Mouse (Mus musculus) embryonic facial prominence, embryonic 14.5 days (tissue): Measurements from ENCODE around the gene Tnn. TPM values are rescaled to one million over a fixed set of nuclear protein-coding genes. Genes with fewer than 3 reads are reported as not detected.

Experiments used
- ATAC-seq: fragments of 200-750 bp; cut with Nextera tagmentation; 2 replicates; pipeline ENCODE4 v1.8.0; 2017; ENCODE audit warnings: low read depth, moderate number of reproducible peaks, moderate TSS enrichment
- DNase-seq: peaks from one replicate; pipeline ENCODE4 v3.0.0-alpha.2; 2015; ENCODE audit warnings: low spot score
- H3K27ac ChIP-seq: fragments of 300-500 bp; sonication (generic); replicated peaks from 2 replicates; pipeline ENCODE4 v1.5.1; 2014; ENCODE audit warnings: low read depth, mild to moderate bottlenecking, low read length, moderate library complexity
- H3K27me3 ChIP-seq: fragments of 300-500 bp; sonication (generic); replicated peaks from 2 replicates; pipeline ENCODE4 v1.6.1; 2014; ENCODE audit warnings: low read length; ENCODE audit not compliant: control insufficient read depth, insufficient read depth
- H3K36me3 ChIP-seq: fragments of 300-500 bp; sonication (generic); 2 replicates; pipeline ENCODE4 v1.6.1; 2014; ENCODE audit warnings: low read length, mixed read lengths; ENCODE audit not compliant: control insufficient read depth, insufficient read depth
- H3K4me1 ChIP-seq: fragments of 300-500 bp; sonication (generic); 2 replicates; pipeline ENCODE4 v1.6.1; 2014; ENCODE audit warnings: antibody characterized with exemption, low read length; ENCODE audit not compliant: control insufficient read depth, insufficient read depth
- H3K4me2 ChIP-seq: fragments of 300-500 bp; sonication (generic); 2 replicates; pipeline ENCODE4 v1.6.1; 2014; ENCODE audit warnings: low read depth, mild to moderate bottlenecking, low read length, moderate library complexity, mixed read lengths
- H3K4me3 ChIP-seq: fragments of 300-500 bp; sonication (generic); 2 replicates; pipeline ENCODE4 v1.5.1; 2014; ENCODE audit warnings: low read depth, mild to moderate bottlenecking, low read length
- H3K9ac ChIP-seq: fragments of 300-500 bp; sonication (generic); 2 replicates; pipeline ENCODE4 v1.6.1; 2014; ENCODE audit warnings: low read depth, mild to moderate bottlenecking, low read length, moderate library complexity, mixed read lengths
- H3K9me3 ChIP-seq: fragments of 300-500 bp; sonication (generic); 2 replicates; pipeline ENCODE4 v1.6.1; 2016; ENCODE audit warnings: low read length; ENCODE audit not compliant: control insufficient read depth
- WGBS: fragments of 180-500 bp; shearing (Covaris S2); extraction: QIAGEN DNeasy Blood & Tissue Kit; methylation state at CpG from one replicate; pipeline ENCODE4 v1.1.7; 2014; 5-methylcytosine and 5-hydroxymethylcytosine counted together
- polyA plus RNA-seq: library from polyadenylated mRNA; unstranded; fragments of >200 nt; fragmentation: Nextera tagmentation; extraction: Ambion mirVana; gene quantifications from 2 replicates; pipeline ENCODE4 v1.2.1, GENCODE M21; 2014

The Tnn gene
- polyA plus RNA-seq, 1 experiment from 2014 or later: 17.2 TPM

DNA sequence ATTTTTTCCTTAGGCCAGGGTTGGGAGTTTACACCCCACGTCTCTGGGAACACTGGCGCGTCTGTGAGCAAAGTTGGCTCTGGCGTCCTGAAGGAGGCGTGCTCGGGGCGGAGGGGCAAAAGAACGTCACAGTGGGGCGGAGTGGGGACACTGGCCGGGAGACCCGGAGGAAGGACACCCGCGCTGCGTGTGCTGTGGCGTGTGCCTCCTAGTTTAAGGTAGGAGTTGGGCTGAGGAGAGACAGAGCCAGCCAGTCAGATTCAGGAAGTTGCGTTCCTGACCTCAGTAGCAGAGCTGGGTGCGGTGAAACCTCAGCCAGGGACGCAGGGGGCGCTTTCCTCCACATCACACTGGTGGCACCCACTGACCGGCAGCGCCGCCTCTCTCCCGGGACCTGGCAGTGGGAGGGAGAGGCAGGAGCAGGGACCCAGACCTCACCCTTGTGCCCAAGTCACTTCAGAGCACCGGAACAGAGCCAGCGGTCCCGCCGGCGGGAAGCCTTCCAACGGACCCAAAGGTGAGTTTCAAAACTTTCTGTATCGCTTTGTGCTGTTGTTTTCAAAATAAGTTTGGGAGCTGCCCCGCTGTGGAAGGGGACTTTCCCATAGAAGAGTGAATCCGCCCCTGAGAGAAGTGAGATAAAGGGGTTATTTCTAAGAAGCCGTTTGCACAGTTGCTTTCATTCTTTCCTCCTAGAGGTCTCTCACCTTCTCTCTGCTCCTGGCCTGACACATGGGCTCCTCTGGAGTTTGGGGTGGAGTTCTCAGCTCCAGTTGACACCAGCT lies 109.0 kb downstream of the Tnn start, which contains the start of gene 4930523C07Rik:
4930523C07Rik (plus strand) TSS at position 146 of the 785 bp plus-strand sequence.
- peak; percentile 48 for DNase-seq
- no peak within 1 kb of the TSS; the same call in 1 of the 2 replicates for H3K27ac ChIP-seq

DNA sequence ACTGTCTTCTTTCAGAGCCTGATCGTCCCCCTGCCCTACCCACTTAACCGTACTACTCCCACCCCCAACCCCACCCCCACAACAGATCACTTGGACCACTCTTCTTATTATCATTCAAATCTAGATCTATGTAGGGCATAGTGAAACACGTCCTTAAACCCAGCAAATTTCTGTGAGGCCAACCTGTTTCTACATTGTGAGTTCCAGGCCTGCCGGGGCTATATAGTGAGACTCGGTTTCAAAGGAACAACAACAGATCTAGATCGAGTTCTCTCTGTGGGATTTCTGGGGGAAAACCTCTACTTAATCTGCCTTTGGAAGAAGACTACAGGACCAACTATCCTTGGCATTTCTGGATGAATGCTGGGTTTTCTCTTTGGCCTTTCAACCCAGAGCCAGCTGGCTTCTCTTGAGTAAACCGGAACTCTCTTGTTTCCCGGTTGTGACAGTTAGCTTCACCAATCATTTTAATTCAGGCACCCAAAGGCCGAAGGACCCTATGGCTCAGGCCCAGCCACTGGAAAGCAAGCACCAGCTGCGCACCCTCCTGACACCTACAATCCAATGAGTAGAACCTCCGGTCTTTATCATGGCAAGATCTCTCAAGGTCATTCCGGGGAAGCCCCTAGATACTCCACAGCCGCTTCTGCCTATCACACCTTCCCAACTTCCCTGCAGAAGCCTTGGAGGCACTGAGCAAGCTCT lies 110.0 kb downstream of the Tnn start:
- no peak overlapping the region for H3K9ac ChIP-seq

More for the DNA sequence above, 109.0 kb downstream of the Tnn start, which contains the start of gene 4930523C07Rik:
- Histone ChIP-seq H3K36me3 (no peaks in the 10 kb centered on the region), H3K27me3 (no peaks in the 10 kb centered on the region), H3K4me1 (0 out of 2 replicates have a peak, but pooled peaks cover 3% of the 10 kb centered on the region), H3K4me2 (peak within 1 kb of the TSS; percentile 63), H3K4me3 (peak within 1 kb of the TSS; percentile 52), H3K9ac (peak within 1 kb of the TSS; percentile 60), H3K9me3 (no peaks in the 10 kb centered on the region)
- peak; percentile 80 for ATAC-seq
- 2% methylated on average over 29 of the region's 33 CpGs for WGBS

DNA sequence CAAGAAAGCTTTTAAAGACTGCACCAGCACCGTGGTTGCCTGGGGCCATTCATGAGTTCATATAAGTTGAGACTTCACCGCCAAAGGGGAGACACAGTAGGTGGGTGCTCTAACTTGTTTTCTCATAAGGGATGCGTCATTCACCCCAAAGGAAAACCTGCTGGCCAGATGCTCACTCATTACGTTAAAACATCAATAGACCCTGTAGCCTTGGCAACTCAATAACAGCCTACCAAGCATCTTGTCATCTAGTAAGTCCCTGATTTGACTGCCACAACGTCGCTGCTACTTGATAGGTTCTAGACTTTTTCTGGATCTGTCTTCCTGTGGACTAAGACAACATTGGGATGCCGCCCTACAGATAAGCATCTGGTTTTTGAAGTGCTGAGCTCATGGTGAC lies 111.0 kb downstream of the Tnn start:
- H3K27ac ChIP-seq: no peak overlapping the region
- no peak for ATAC-seq
- H3K4me3 ChIP-seq: no peak overlapping the region
- WGBS: 74% methylated on average over 7 of the region's 7 CpGs
- 0 out of 2 replicates have a peak, but pooled peaks cover 3% of the 10 kb centered on the region for H3K4me1 ChIP-seq
- no peaks in the 10 kb centered on the region for H3K27me3 ChIP-seq
- H3K4me2 ChIP-seq: no peak overlapping the region
- no peak for DNase-seq
- no peaks in the 10 kb centered on the region for H3K36me3 ChIP-seq
- H3K9me3 ChIP-seq: no peaks in the 10 kb centered on the region
- no peak overlapping the region for H3K9ac ChIP-seq

More for the DNA sequence above, 110.0 kb downstream of the Tnn start:
- Histone ChIP-seq H3K4me2 (peak overlapping the region; percentile 63), H3K36me3 (no peaks in the 10 kb centered on the region), H3K9me3 (no peaks in the 10 kb centered on the region), H3K27me3 (no peaks in the 10 kb centered on the region), H3K27ac (no peak overlapping the region), H3K4me3 (peak overlapping the region; percentile 52), H3K4me1 (0 out of 2 replicates have a peak, but pooled peaks cover 3% of the 10 kb centered on the region)
- DNase-seq (no peak), ATAC-seq (no peak)
- 87% methylated on average over 13 of the region's 13 CpGs for WGBS

DNA sequence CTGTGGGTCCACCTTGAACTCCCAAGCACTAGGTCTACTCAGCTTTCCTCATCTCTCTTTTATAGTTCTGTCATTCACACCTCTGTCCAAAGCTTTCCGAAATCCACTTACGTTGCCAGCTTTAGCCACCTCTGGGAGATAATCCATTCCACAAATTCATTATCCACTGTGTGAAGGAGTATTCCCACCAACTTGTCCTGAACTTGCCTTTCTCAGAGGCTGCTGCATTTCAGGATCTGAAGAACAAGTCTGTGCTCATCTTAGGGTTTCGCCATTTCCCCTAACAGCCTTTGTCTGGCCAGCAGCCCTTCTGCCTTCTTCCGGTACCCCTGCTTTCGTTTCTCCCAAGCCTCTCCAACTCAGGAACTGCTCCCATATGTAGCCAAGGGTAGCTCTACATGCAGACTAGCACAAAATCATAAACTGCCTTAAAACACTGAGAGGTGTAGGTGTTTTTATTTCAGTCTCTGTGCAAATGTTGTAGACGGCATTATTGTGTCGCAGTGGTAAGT lies 112.1 kb downstream of the Tnn start:
- Histone ChIP-seq H3K9me3 (no peaks in the 10 kb centered on the region), H3K4me2 (no peak overlapping the region), H3K27me3 (no peaks in the 10 kb centered on the region), H3K9ac (no peak overlapping the region), H3K27ac (no peak overlapping the region), H3K36me3 (no peaks in the 10 kb centered on the region), H3K4me1 (0 out of 2 replicates have a peak, but pooled peaks cover 3% of the 10 kb centered on the region), H3K4me3 (no peak overlapping the region)
- ATAC-seq (no peak), DNase-seq (no peak)
- WGBS: 82% methylated on average over 7 of the region's 7 CpGs

DNA sequence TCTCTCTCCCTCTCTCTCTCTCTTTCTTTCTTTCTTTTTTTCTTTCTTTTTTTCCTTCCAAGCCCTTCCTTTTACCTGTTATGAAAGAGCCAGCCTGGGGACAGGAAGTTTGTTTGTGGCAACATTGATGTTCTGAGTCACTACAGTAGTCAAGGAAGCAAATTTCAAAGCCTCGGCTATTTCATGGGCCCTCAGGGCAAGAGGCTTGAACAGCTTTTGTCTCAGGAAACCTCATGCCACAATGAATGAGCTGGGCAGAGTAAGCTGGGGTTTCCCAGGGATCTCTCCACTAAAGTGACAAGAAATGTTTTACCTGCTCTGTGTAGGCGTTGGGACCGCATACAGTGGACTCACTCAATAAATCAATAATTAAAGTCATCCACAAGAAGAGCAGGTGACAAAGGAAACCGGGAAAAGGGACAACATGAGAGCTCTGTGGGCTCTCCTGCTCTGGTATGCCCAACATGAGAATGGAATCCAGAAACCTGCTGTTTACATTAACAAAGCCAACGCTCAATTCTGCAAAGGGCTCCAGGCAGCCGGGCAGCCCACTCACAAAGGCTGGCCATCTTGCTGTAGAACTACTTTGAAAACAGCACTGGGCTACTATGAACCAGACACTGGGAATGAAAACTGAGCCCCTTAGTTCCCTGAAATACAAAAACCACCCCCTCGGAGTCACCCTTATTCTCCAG lies 113.3 kb downstream of the Tnn start:
- Histone ChIP-seq H3K36me3 (no peaks in the 10 kb centered on the region), H3K27me3 (no peaks in the 10 kb centered on the region), H3K9me3 (no peaks in the 10 kb centered on the region), H3K27ac (no peak overlapping the region), H3K4me3 (no peak overlapping the region), H3K4me2 (no peak overlapping the region), H3K4me1 (0 out of 2 replicates have a peak, but pooled peaks cover 3% of the 10 kb centered on the region), H3K9ac (no peak overlapping the region)
- DNase-seq: no peak
- ATAC-seq: no peak
- WGBS: 37% methylated on average over 7 of the region's 7 CpGs

DNA sequence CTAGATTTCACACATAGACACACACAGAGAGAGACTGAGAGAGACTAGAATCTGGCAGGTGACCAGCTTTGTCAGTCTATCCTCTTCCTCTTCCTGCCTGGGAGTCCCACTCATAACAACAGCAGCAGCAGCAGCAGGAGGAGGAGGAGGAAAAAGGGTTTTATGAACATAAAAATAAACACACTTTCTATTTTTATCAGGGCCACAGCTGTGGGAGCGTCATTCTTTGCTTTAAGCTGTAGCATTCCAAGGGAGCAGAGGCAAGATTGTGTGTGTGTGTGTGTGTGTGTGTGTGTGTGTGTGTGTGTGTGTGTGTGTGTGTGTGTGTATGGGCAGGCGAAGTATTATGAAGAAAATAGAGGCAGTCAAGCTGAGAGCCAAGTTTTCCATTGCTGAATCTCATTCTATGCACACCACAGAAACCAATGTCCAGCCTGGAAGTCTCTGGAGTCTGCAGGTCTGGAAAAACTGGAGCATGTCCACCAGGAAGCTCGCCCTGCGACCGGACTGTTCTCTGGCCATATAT lies 116.3 kb downstream of the Tnn start:
- Histone ChIP-seq H3K4me2 (no peak overlapping the region), H3K4me3 (no peak overlapping the region), H3K36me3 (no peaks in the 10 kb centered on the region), H3K9ac (no peak overlapping the region), H3K27ac (0 out of 2 replicates have a peak overlapping the region, but pooled peaks have one; percentile 33), H3K27me3 (no peaks in the 10 kb centered on the region), H3K4me1 (0 out of 2 replicates have a peak, but pooled peaks cover 3% of the 10 kb centered on the region), H3K9me3 (no peaks in the 10 kb centered on the region)
- ATAC-seq: peak; percentile 33; the same call in 1 of the 2 replicates
- WGBS: 62% methylated on average over 5 of the region's 5 CpGs
- peak; percentile 59 for DNase-seq

DNA sequence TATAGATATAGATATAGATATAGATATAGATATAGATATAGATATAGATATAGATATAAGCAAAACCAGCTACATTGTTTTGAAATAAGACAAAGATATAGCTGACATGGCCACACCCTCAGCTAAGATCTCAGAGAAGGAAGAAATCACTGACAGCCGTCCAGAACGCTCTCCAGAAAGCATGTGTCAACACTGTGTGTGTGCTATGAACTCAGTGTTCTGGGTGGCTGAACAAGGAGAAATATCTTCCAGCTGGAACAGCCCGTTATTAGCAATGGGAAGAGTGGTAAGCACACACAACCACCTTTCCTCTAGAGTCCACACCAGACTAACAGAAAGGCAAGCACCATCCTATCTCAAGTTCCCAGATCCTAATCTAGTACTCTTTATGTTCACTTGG lies 117.8 kb downstream of the Tnn start:
- no peak overlapping the region for H3K4me2 ChIP-seq

More for the DNA sequence above, 117.8 kb downstream of the Tnn start:
- no peak overlapping the region for H3K9ac ChIP-seq
- DNase-seq: no peak
- H3K27ac ChIP-seq: no peak overlapping the region
- no peak overlapping the region for H3K4me3 ChIP-seq
- H3K4me1 ChIP-seq: 0 out of 2 replicates have a peak, but pooled peaks cover 3% of the 10 kb centered on the region
- ATAC-seq: no peak
- 57% methylated on average over 3 of the region's 3 CpGs for WGBS
- no peaks in the 10 kb centered on the region for H3K9me3 ChIP-seq
- H3K36me3 ChIP-seq: no peaks in the 10 kb centered on the region
- H3K27me3 ChIP-seq: no peaks in the 10 kb centered on the region
